Mouse (Mus musculus) gastrocnemius, adult 18-20 months (tissue): ENCODE measurements at regions not wholly inside any gene's neighbourhood (a gene's known extent, or its start where the extent isn't known, plus 50 kb on each side); places are given as distances from the start of the nearest gene placed in this dataset.
"Not testable (repeated sequence)": the region's sequence is repeated elsewhere in the genome, so short reads cannot be mapped to it uniquely, and the experiment has no call there.

Source experiments
- DNase-seq: peaks from one replicate; pipeline ENCODE4 v3.0.0; 2021; ENCODE audit warnings: low spot score

DNA sequence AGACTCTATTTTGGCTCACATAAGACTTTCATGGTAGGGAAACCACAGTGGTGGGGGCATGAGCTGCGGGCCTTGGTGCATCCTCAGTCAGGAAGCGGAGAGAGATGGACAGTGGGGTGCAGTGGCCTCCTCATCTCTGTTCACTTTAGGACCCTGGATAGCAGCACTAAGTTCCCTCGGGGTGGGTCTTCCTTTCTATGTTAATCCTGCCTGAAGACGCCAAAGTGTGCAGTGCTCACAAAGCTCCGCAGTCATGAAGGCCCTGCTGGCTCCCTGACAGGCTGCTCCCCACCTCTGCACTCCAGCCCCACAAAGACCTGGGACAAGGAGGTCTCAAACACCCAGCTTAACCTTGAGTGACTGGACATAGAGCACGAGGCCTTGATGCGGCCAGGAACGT lies 56.8 kb downstream of the Sox1 start:
- DNase-seq: no peak

DNA sequence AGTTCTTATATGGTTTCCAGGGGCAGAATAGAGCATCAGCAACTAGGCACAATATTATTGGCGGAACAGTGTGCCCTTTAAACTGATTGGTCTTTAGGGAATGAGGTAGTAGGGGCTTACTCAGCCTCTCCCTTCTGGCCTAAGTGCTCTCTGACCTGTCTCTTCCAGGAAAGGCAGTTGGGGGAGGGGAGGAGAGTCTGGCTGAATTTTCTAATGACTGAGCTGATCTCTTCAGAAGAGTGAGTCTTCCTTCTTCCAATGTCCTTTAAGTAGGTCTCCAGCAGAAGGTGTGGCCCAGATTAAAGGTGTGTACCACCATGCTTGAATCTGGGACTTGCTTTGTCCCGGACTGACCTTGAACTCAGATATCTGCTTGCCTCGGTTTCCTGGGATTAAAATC lies 60.3 kb downstream of the Sox1 start:
- not testable (repeated sequence) for DNase-seq

DNA sequence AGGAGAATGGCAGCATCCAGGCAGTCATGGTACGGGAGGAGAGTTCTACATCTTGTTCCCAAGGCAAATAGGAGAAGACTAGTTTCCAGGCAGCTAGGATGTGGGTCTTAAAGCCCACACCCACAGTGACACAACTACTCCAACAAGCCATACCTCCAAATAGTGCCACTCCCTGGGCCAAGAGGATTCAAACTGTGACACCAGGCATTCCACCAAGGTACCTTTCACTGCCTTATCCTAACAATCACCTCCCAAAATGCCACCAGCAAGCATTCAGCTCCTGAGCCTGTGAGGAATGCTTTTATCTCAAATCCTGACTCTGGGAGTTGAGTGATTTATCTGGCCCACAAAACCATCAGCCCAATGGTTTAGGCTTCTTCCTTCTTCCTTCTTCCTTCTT lies 61.2 kb downstream of the Sox1 start:
- no peak for DNase-seq

DNA sequence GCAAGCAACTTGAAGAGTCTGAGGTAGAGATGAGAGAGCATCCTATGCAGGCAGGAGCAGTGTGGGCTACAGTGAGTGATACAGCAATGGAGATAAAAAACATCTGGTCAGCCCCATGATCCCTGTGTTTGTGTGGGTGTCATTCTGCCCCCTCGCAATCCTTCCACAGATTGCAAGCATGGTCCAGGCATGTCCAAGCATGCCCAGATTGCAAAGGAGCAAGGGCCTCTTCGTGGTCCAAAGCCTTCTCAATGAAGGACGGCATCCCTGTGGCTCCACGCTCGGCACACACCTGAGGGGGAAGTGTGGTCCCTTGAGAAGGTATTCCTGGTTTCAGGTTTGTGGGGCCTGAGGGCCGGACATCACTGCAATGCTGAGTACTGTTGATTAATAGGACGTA lies 61.9 kb downstream of the Sox1 start:
- DNase-seq: no peak

DNA sequence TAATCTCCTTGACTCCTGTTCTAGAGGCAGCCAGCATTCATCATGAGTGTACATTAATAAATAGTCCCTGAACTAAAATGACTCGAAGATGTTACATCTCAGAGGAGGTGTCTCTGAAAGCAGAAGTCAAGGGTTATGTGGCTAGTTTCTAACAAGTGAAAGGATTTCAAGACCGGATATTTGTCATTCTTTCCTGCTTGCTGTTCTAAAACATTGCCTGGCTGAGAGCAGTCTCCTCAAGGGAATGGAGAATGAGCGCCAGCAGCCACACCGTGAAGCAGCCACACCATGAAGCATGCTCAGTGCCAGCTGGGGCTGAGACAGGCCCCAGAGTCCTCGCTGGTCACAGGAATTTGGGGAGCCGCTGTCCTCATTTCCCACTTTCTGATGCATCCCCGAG lies 71.8 kb downstream of the Sox1 start:
- no peak for DNase-seq

DNA sequence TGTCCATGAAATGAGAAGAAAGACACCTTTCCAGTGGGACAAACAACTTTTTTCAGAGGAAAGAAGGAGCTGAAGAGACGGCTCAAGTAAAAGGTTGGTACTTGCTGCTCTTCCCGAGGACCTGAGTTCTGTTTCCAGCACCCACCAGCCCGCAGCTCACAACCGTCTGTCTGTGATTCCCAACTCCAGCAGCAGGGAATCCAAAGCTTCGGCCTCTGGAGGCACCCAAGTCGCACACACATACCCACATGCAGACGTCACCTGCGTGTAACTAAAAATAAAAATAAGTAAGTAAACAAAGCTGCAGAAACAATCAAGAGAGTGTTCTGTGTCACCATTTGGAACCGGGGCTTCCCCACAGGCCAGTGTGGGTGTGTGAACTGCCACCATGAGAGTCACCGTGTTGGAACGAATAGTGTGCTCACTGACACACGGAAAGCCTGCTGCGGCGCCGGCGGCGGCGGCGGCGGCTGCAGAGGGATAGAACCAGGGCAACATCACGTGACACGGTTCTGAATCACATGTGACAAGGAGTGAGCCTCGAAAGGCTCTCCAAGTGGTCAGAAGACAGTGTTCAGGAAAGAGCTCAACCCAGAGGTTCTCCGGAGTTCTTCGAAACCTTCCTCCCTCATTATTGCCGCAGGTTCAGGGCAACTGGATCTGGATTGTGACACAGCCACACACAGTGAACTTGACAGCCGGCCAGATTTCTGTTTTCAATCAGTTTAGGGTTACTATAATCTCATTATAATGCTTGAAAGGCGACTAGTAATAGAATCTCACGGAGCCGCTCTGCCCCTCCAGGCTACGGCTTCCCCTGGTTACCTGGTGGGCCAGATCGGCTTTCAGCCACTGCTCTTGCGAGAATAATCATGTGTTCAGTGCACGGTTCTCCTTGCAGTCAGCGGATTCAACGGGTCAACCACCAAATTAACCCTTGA lies 72.6 kb downstream of the Sox1 start:
- no peak for DNase-seq

DNA sequence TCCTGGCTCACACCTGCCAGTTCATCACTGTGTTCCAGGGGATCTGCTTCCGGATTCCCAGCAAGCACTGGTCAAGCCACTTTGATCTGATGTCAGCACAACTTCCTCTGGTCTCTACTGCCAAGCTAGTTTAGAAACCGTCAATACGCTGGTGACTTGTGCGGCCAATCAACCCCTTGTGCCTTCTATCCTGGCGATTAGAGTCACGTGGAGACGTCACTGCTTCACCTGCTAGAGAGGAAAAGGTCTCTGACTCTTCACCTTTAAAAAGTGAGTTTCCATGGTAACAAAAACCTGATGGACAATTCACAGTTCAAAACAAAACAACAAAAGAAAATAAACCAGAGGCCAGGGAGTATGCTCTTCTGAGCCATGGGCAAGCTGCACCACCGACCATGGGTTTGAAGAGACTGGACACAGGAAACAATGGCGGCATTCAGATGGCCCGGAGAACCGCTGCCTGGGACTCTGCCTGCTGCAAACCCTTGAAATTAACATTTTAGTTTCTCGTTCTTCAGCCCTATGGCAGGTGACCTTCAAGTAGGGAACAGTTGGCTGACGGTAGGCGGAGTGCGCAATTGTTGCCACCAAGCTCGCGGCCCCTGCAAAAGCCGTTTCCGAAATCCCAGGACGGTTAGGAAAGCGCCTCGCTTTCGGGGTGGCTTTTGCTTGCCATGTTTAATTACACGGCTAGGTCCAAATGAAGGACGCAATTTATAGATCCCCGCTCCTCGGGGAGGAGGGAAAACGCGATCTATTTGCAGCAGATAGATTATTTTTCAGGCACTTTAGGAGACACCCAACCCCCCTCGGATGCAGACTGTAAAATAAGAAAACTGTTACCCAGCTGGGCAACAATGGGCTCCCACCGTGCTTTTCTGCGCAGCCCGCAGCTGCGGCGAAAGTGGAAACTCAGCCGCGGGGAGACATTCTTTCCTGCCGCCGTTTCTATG lies 82.6 kb downstream of the Sox1 start:
- DNase-seq: no peak

DNA sequence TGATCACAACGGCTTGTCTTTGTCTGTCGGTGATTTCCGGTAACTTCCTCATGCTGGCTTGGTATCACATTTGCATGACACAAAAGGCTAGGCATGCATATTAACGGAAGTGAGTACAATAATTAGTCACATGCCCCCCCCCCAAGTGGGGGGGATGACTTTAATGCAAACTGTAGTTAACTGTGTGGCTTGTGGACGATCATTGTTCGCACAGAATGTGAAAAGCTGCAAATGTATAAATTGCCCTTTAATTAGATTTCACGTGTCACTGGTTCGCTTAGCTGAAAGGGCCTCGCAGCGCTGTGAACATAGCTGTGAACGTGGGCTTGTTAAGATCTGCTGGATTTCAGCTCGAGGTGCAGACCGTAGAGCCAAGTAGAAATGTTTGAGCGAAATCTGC lies 86.8 kb downstream of the Sox1 start:
- no peak for DNase-seq

DNA sequence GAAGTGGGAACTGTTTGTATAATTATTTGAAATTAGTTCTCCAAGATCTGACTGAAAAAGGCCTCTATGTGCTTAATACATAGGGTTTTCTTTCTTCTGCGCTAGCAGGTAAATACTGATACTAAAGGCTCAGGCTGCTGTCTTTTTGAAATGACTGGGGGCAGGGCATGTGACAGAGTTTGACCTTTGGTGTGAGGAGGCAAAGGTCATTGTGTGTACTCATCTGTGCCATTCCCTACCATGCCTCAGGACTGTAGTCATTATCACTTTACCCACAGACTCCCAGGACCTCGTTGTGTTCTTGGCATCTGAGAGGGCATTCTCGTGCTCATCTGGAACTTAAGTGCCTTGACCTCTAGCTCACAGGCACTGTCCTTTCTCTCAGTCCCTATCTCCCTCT lies 88.5 kb downstream of the Sox1 start:
- DNase-seq: no peak

DNA sequence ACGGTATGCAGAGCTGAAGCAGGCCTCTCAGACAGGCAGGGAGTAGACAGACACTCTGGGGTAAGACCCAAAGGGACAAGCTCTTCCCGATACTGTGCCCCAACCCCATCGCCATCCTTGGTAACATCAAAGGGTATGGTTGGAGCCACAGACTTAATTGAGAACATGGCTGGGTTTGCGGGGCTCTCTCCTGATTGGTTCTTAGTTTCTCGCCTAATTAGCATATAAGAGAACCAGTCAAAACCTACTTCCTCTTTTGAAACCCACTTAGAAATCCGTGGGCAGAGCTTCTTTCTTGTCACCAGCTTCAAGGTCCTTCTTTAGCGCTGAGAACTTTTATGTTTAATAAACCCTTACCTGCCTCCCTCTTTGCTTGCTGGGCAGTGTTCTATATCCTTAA lies 87.5 kb upstream of the Spaca7 start:
- no peak for DNase-seq

DNA sequence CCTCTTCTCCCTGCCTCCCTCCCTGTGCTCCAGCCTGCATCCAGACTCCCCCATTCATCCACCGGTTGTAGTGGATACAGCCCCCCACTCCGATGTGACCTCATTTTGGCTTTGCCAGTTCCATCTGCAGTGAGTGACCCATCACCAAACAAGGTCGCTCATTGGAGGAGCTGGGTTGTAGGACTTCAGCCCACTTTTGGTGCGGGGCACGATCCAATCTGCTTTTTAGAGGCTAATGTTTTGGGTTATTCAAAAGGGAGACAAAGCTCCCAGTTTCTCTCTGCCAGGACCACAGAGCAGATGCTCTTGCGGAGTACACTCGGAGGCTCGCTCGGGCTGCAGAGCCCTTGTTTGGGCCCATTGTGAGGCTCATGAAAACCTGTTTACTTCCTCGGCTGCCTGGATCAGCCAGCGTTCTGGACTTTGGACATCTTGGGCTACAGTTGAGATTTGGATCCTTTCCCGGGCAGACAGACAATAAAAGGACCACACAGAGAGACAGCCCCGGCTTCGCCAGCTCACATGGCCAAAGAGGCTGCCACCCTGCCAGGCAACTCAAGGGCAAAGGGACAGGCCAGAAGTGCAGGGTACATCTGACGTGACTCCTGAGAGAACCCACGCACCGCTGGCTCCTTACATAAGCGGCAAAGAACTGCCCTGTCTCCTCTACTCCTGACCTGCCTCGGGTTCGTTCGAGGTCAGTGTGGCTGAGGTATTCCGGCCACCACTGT lies 86.3 kb upstream of the Spaca7 start:
- DNase-seq: peak; percentile 4

DNA sequence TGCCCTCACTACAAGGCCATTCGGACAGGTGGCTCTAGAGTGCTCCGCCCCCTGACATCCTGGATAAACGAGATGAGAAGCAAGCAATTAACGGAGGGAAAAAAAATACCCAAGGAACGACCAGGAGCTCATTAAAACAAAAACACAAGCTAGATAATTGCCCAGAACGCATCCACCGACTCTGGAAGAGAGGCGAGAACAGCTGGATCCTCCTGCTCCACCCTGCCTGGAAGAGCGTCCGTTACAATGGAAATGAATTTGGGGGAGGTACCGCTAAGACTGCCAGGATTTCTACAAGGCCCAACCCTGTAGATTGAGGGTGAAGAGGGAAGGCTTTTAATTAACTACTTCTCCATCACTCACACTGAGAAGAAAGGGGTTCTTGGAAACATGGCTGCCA lies 85.6 kb upstream of the Spaca7 start:
- no peak for DNase-seq

DNA sequence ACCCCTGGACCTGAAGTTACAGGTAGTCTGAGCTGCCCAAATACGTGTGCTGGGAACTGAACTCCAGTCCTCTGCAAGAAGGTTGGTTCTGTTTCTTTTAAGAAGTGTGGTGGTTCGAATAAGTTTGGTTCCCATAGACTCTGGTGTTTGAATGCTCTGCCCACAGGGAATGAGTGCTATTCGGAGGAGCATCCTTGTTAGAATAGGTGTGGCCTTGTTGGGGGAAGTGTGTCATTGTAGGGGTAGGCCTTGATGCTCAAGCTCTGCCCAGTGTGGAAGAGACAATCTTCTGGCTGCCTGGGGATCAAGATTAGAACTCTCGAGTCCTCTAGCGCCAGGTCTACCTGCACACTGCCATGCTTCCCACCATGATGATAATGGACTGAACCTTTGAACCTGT lies 83.6 kb upstream of the Spaca7 start:
- DNase-seq: no peak

DNA sequence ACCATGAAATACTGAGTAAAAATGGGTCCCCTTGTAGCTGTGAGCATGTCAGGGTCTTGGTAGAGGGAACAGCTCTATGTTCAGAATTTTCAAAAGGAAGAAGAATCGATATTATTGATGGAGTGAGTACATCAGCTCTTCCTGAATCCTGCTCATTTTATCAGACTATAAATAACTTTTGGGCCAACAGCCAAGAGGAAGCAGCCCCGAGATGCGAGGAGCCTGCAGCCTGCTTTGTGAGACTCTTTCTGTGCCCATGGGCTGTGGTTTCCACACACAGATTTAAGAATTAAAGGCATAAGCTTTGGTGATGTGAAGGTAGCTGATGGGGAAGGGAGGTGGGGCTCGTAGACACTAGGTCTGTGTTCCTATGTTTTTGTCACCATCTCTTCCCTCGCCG lies 81.4 kb upstream of the Spaca7 start:
- DNase-seq: no peak

DNA sequence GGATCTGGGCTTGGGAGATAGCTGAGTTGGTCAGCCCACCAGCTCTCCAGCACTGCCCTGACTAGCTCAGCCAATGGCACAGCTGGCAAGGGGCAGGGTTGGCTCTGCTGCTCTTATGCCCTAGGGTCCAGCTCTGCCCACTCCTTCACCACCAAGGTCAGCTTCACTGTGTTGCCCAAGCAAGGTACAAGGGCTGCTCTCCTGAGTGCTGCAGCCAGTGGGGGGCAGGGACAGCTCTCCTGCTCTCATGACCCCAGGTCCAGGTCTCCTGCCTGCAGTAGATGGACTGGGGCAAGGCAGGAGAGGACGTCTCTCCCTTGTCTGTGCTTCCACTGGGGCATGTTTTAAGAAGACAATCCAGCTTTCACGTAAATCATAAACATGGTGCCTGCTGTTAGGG lies 80.4 kb upstream of the Spaca7 start:
- DNase-seq: no peak

DNA sequence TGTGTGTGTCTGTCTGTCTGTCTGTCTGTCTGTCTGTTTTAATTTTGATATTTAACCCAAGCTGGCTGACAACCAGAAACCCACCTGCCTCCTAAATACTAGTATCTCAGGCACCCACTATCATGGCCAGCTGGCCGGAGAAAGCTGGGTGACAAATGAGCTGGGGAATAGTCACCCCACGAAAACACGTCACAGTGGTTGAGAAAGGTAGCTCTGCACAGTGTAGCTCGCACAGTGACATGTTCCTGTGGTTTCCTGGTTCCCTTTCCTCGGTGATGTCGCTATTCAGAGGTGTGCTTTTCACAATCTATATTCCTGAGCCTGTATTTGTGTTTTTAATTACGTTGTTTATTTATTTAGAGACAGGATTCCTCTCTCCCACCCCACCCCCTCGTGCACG lies 78.3 kb upstream of the Spaca7 start:
- no peak for DNase-seq

DNA sequence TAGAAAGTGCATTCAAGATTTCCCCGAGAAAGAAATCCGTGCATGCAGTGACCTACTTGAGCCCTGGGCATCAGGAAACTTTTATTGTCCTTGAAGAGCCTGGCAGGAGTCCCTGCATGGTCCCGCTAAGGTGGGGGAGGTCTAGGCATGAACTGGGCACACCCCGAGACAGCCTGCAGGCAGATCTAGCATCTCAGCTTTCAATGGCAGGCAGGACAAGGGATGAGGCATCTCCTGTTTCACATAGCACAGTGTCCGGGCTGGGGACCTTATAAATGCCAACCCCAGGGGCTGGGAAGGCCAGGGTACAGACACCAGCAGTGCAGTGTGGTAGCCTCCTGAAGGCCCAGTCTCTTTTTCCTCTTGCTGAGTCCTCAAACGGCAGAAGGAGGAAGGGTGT lies 75.4 kb upstream of the Spaca7 start:
- DNase-seq: no peak

DNA sequence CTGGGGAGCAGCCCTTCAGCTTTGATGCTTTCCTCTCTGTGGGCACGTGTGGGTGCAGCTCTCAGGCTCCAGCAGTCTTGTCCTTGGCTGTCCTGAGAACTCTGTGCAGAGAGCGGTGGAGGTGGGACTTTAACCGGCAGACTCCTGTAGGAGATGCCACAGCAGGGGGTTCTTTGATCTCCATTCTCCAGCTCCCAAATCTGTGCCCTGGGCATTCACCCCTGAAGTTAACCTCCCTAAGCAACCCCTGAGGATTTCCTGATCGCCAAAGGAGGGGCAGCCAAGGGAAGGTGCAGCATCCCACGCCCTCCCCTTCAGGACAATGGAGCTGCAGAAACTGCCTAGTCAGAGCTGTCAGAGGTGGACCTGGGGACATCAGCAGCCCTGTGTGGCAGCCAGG lies 73.2 kb upstream of the Spaca7 start:
- DNase-seq: no peak

DNA sequence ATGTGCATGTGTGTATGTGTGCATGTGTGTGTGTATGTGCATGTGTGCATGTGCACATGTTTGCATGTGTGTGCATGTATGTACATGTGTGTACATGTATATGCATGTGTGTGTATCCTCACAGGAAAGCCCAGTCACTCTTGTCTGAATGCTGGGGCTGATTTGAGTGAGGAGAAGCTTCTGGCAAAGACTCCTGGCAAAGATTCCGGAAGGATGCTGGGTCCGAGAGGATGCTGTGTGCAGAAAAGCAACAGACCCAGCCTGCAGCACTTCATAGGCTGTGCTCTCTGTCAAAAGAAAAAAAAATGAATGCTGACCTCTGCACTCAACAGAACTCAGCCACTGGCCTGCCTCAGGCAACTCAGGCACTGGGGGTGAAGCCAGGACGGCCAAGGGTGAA lies 72.5 kb upstream of the Spaca7 start:
- DNase-seq: no peak

DNA sequence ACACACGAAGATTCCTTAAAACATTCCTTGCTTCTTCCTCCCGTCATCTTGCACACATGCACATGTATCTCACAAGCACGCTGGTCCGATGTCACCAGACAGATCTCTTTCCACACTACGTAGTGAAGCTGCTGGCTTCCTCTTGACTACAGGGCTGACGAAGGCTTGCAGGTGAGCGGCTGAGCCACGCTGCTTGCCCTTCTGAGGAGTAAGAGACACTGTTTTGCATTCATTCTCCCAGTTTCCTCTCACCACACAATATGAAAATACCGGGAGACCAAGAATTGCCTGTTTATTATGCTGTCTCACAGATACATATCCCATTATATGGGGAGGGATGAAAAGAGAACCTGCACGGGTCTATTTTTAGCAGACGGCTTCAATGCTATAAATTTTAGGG lies 71.0 kb upstream of the Spaca7 start:
- DNase-seq: no peak

DNA sequence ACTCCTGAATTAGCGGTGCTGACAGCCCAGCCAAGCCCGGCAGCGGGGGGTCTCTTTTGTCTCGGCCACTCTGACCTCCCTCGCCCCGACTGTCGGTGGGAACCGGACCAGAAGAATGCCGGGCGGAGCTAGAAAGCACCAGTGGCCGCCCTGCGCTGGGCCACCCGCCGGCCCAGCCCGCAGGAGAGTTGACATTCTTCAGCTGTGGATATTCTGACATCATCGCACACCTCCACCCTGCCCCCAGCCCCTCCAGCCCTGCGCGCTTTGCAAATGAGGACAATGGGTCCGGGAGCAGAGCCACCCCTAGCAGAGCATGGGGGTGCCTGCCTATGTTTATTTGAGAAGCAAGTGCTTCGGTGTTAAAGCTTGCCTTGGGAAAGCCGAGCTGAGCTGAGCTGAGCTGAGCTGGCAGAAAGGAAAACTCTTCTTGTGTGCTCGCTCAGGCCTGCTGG lies 70.5 kb upstream of the Spaca7 start:
- DNase-seq: no peak

DNA sequence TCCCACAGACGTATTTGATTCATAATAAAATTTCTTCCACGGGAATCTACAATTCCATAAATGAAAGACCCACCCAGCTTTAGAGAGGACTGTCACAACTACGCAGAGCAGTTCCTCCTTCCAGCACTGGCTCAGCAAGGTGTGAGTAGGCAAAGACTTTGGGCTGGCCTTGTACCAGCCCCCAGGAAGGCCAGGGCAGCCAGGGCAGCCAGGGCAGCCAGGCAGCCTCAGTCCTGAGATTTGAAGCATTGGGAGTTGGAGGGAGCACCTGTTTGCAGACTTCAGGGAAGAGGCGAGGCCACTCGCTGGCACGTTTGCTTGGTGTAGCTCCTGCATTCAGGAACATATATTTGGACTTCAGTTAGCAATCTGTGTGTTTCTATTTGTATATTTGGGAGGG lies 70.0 kb upstream of the Spaca7 start:
- DNase-seq: no peak
